ENCODE assay signal across 8 mouse cellular contexts in the genomic region with DNA sequence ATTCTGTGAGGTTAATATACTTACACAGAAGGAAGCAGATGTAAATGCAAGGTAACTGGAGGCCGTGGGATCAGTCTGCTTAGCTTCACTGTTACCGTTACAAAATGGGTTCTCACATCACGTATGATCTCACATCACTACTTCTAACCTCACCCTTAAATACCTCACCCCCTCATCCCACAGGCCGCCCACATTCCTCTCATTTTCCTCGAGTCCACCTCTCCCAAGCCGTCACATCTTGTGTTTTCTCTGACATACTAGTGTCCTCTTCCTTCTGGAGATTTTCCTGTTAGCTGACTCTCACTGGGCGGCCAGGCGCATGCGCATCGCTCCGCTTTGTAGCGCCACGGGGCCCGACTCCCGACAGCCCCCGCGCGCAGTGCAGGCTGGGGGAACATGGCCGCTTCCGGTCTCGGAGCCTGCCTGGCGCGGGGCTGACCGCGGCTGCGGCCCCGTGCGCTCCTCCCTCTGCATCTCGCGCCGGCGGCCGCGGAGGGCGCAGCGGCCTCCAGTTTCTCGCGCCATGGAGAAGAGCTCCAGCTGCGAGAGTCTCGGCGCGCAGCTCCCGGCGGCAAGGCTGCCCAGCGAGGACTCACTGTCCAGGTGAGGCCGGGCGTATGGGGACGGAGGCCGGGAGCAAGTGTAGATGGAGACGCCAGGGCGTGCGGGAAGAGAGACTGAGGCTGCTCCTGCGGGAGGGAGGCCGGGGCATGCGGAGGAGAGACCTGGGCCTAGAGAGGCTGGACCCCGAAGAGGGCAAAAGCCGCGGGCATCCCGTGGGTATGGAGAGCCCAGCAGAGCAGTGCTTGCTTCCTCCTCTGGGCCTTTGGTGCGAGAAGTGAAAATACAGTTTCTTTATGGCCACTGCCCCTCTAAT. TPM values are rescaled to one million over a fixed set of nuclear protein-coding genes. Genes with fewer than 3 reads are reported as not detected.
DNase-seq lines count a peak whose midpoint lies in the region; ATAC-seq lines count a peak whose summit lies in the region.

No protein-coding gene starts in this region.

- peak; percentile 95 for DNase-seq in ZHBTc4 (ENCODE audit: low read depth, low spot score)
- peak; percentile 87 to 93 for DNase-seq in gastrocnemius, adult 8-10 months (ENCODE audit: low spot score in 2 of 2)
- peak; percentile 97 for DNase-seq in induced T-regulatory cell, adult 2 months (ENCODE audit: low read depth)
- peak; percentile 78 to 95 for DNase-seq in left cerebral cortex, adult 9 months (ENCODE audit: low spot score in 2 of 2)
- DNase-seq in right cerebral cortex, postnatal 14 days = peak; percentile 97
- peak; percentile 86 to 95 for DNase-seq in urinary bladder, postnatal 36 days (ENCODE audit: low spot score in 2 of 2)

- peak; percentile 91 for ATAC-seq in common myeloid progenitor, adult 5-6 weeks (replicated peaks; ENCODE audit: low read depth, poor library complexity, severe bottlenecking)
- ATAC-seq in megakaryocyte progenitor cell, adult 5-6 weeks (replicated peaks; ENCODE audit: poor library complexity) = peak; percentile 94

RNA-seq across cellular contexts. Expression of gene Mtmr2, which starts 0.8 kb away (rescaled TPM):
- 52.4 and 58.7 TPM in 2 replicates for total RNA-seq in common myeloid progenitor, adult 5-6 weeks (2017)
- 10 to 100 TPM; 15.9 to 18.9 (median 17.6) TPM for total RNA-seq in gastrocnemius, adult 8-10 months (2022)
- 36.5 and 43.8 TPM in 2 replicates for total RNA-seq in megakaryocyte progenitor cell, adult 5-6 weeks (2015)
- 55.3 and 62.6 TPM in 2 replicates for total RNA-seq in megakaryocyte progenitor cell, adult 5-6 weeks (2017)

Comparison
In these comparisons a context has a peak if more than half of its experiments do, and no peak if none do; other contexts are left out.
1. Peak in every context shown above with its lines: DNase-seq and ATAC-seq.